Mouse (Mus musculus): ENCODE measurements around the gene Slc25a24. TPM values are rescaled to one million over a fixed set of nuclear protein-coding genes. Genes with fewer than 3 reads are reported as not detected.
A peak's percentile ranks its signal among the peaks of the same experiment; 100 is the strongest.

The Slc25a24 gene
- 46.9 and 49.5 TPM in 2 replicates for polyA plus RNA-seq (2015; fragmentation: Nextera tagmentation; extraction: Ambion mirVana)

DNA sequence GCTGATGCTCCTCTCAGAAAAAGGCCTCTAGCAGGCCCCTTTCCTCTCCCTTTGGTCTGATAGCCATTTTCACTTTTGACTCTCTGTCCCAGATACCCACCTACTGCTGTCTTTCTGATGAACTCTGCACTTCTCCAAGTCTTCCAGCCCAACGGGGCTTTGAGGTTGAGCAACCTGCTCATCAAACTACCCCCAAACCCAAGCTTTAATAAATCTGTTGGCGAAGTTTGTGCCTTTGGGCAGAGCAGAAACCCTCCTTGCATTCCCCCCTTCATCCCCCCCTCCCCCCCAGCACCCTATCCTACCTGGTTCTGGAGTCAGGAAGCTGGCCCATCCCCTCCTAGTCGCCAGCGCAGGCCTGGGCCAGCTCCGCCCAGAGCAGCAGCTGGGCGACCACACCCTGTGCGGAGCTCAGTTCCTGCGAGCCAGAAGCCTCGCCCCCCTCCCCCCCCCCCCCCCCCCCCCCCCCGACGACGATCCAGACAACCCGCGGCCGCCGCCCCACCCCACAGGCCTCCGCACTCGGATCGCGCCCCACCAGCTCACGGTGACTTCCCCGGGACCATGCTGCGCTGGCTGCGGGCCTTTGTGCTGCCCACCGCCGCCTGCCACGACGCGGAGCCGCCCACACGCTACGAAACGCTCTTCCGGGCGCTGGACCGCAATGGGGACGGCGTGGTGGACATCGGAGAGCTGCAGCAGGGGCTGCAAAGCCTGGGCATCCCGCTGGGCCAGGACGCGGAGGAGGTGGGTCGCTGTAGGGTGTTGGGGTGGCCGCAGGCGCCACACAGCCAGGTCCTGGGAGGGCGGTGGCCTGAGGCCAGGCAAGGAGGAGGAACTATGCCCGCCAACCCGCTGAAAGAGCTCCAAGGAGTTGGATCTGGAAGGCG lies at the start of gene Slc25a24:
Gene Slc25a24, plus strand, starts transcription at position 509 of the 890 bp plus-strand sequence.
- WGBS, result under 1% methylated on average over 43 of the region's 49 CpGs

DNA sequence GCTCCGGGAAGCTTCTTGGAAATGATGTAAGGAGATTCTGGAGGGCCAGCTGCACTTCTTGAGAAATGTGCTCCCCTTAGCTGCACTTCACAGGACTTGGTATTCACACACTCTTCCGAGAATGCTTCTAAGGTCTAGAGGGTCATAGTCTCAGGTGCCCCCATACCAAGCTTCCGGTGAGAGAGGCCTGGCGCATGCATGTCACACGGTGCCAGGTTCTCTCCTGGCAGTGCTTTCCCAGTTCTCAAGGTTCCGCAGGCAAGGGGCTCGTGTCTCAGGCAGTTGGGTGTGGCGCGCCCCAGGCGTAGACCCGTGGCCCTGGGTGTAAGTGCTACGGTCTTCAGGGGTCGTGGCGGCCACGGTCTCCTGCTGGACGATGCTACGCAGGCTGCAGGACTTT lies 42.8 kb upstream of the Slc25a24 start, which contains the start of gene Slc25a54:
Gene Slc25a54, plus strand, starts transcription at position 301 of the 400 bp plus-strand sequence.
- Histone ChIP-seq H3K4me1 (no peaks in the 10 kb centered on the region), H3K36me3 (no peaks in the 10 kb centered on the region), H3K4me2 (replicated peaks) (no peak within 1 kb of the TSS), H3K4me3 (replicated peaks) (no peak within 1 kb of the TSS), H3K27ac (replicated peaks) (no peak within 1 kb of the TSS), H3K9me3 (replicated peaks) (no peaks in the 10 kb centered on the region), H3K9ac (no peak within 1 kb of the TSS), H3K27me3 (no peaks in the 10 kb centered on the region)
- 93% methylated on average over 17 of the region's 17 CpGs for WGBS
- no peak for ATAC-seq (ENCODE audit: insufficient number of reproducible peaks, low FRiP score, low TSS enrichment, low read depth)

More for the DNA sequence above, at the start of gene Slc25a24:
- peaks cover 3% of the 10 kb centered on the region; the same call in 1 of the 2 replicates for H3K36me3 ChIP-seq
- ATAC-seq (ENCODE audit: insufficient number of reproducible peaks, low FRiP score, low TSS enrichment, low read depth), result peak; percentile 92
- peaks cover 22% of the 10 kb centered on the region for H3K4me1 ChIP-seq
- peak within 1 kb of the TSS; percentile 68 for H3K9ac ChIP-seq
- H3K27me3 ChIP-seq, result no peaks in the 10 kb centered on the region
- H3K4me3 ChIP-seq (replicated peaks), result peak within 1 kb of the TSS; percentile 66
- peak within 1 kb of the TSS; percentile 88 for H3K27ac ChIP-seq (replicated peaks)
- H3K4me2 ChIP-seq (replicated peaks), result peak within 1 kb of the TSS; percentile 57
- H3K9me3 ChIP-seq (replicated peaks), result no peaks in the 10 kb centered on the region

GRCm38 (mm10) chr3:109084418-109084817 lies 38.5 kb upstream of the Slc25a24 start:
- Histone ChIP-seq H3K27me3 (no peaks in the 10 kb centered on the region), H3K4me1 (no peaks in the 10 kb centered on the region), H3K4me2 (replicated peaks) (no peak overlapping the region), H3K9me3 (replicated peaks) (no peaks in the 10 kb centered on the region), H3K4me3 (replicated peaks) (no peak overlapping the region), H3K9ac (no peak overlapping the region), H3K27ac (replicated peaks) (no peak overlapping the region), H3K36me3 (no peaks in the 10 kb centered on the region)
- ATAC-seq (ENCODE audit: insufficient number of reproducible peaks, low FRiP score, low TSS enrichment, low read depth), result peak; percentile 29; the same call in 1 of the 2 replicates
- 85% methylated on average over 2 of the region's 2 CpGs for WGBS

DNA sequence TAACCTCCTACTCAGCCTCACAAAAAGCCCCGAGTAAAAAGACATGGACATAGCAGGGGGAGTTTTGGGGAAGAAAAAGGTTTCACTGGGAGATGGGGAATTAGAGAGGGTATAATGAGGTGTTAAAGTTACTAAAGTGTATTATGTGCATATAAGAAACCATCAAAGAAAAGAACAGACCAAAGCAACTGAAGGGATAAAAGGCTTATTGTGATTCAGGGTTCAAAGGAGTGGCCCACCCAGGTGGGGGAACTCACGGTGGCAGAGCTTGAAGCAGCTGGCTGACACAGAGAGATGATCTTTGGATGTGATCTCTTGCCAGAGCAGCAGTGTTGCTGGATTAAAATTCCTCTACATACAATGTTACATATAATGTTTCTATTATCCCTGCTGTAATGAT lies 34.5 kb upstream of the Slc25a24 start:
- no peak overlapping the region for H3K4me2 ChIP-seq (replicated peaks)
- WGBS, result 10% methylated on average over 2 of the region's 2 CpGs

GRCm38 (mm10) chr3:109104702-109105101 lies 18.2 kb upstream of the Slc25a24 start:
- no peaks in the 10 kb centered on the region for H3K9me3 ChIP-seq (replicated peaks)

More for the DNA sequence above, 34.5 kb upstream of the Slc25a24 start:
- Histone ChIP-seq H3K27me3 (no peaks in the 10 kb centered on the region), H3K27ac (replicated peaks) (no peak overlapping the region), H3K9me3 (replicated peaks) (no peaks in the 10 kb centered on the region), H3K4me1 (no peaks in the 10 kb centered on the region), H3K4me3 (replicated peaks) (no peak overlapping the region), H3K36me3 (no peaks in the 10 kb centered on the region), H3K9ac (no peak overlapping the region)
- no peak for ATAC-seq (ENCODE audit: insufficient number of reproducible peaks, low FRiP score, low TSS enrichment, low read depth)

DNA sequence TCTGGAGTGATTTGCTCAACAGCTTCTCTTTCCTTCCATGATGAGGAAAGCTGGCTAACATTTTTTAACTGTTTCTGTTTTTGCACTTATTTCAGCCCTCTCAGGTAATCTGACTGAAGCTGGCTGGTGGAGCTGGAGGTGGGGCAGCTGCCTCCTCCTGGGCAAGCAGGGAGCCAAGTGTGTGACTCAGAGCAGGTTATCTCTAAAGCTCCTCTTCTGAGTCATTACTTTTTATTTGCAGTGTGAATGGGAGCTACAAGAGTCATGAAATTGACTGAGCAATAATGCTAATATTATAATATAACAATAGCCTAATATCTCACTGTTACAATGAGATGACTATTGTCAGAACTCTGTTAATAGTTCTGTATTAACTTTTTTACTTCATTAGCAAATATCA lies 5.8 kb upstream of the Slc25a24 start:
- no peak overlapping the region for H3K4me3 ChIP-seq (replicated peaks)
- H3K27me3 ChIP-seq, result no peaks in the 10 kb centered on the region
- H3K9me3 ChIP-seq (replicated peaks), result no peaks in the 10 kb centered on the region
- no peak for ATAC-seq (ENCODE audit: insufficient number of reproducible peaks, low FRiP score, low TSS enrichment, low read depth)
- no peak overlapping the region for H3K9ac ChIP-seq
- no peak overlapping the region for H3K27ac ChIP-seq (replicated peaks)
- 0 out of 2 replicates have a peak, but pooled peaks cover under 1% of the 10 kb centered on the region for H3K4me1 ChIP-seq
- no peak overlapping the region for H3K4me2 ChIP-seq (replicated peaks)
- H3K36me3 ChIP-seq, result no peaks in the 10 kb centered on the region

More at GRCm38 (mm10) chr3:109104702-109105101, 18.2 kb upstream of the Slc25a24 start:
- peak; percentile 54; the same call in 1 of the 2 replicates for ATAC-seq (ENCODE audit: insufficient number of reproducible peaks, low FRiP score, low TSS enrichment, low read depth)
- Histone ChIP-seq H3K9ac (no peak overlapping the region), H3K27me3 (no peaks in the 10 kb centered on the region), H3K27ac (replicated peaks) (no peak overlapping the region), H3K4me2 (replicated peaks) (peak overlapping the region; percentile 8; the same call in 1 of the 2 replicates), H3K4me1 (no peaks in the 10 kb centered on the region), H3K36me3 (no peaks in the 10 kb centered on the region), H3K4me3 (replicated peaks) (no peak overlapping the region)
- WGBS, result 21% methylated on average over 8 of the region's 8 CpGs

- WGBS, result 83% methylated on average over 5 of the region's 5 CpGs
- no peak for ATAC-seq (ENCODE audit: insufficient number of reproducible peaks, low FRiP score, low TSS enrichment, low read depth)
- peaks cover 15% of the 10 kb centered on the region for H3K4me1 ChIP-seq
- no peak overlapping the region for H3K27ac ChIP-seq (replicated peaks)
- H3K27me3 ChIP-seq, result no peaks in the 10 kb centered on the region
- H3K9ac ChIP-seq, result no peak overlapping the region
- H3K4me3 ChIP-seq (replicated peaks), result no peak overlapping the region
- no peaks in the 10 kb centered on the region for H3K9me3 ChIP-seq (replicated peaks)
- H3K36me3 ChIP-seq, result no peaks in the 10 kb centered on the region
- H3K4me2 ChIP-seq (replicated peaks), result no peak overlapping the region
Measured at GRCm38 (mm10) chr3:109119562-109119961, 3.4 kb upstream of the Slc25a24 start.

DNA sequence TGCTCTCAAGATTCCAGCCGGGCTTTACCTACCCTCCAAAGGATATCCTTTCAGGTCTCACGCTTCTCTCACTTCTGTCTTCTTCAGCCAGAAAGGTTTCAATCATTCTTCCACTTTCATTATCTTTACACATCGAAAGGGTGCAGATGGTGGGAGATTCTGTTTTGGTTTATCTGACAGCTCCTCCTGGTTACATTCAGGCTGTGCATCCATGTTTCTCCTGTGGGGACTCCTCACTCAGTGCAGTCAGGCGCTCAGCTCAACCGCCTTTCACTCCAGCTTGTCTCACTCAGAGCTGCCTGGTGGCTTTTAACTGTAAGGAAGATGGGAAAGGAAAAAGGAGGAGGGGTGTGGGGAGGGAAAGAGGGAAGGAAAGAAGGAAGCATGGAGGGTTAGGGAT lies 3.0 kb upstream of the Slc25a24 start:
- no peaks in the 10 kb centered on the region for H3K9me3 ChIP-seq (replicated peaks)
- no peaks in the 10 kb centered on the region for H3K36me3 ChIP-seq
- H3K4me1 ChIP-seq, result peaks cover 15% of the 10 kb centered on the region
- H3K4me3 ChIP-seq (replicated peaks), result no peak overlapping the region
- H3K9ac ChIP-seq, result no peak overlapping the region
- no peak overlapping the region for H3K4me2 ChIP-seq (replicated peaks)
- WGBS, result 74% methylated on average over 5 of the region's 5 CpGs
- ATAC-seq (ENCODE audit: insufficient number of reproducible peaks, low FRiP score, low TSS enrichment, low read depth), result no peak
- no peaks in the 10 kb centered on the region for H3K27me3 ChIP-seq
- H3K27ac ChIP-seq (replicated peaks), result no peak overlapping the region

DNA sequence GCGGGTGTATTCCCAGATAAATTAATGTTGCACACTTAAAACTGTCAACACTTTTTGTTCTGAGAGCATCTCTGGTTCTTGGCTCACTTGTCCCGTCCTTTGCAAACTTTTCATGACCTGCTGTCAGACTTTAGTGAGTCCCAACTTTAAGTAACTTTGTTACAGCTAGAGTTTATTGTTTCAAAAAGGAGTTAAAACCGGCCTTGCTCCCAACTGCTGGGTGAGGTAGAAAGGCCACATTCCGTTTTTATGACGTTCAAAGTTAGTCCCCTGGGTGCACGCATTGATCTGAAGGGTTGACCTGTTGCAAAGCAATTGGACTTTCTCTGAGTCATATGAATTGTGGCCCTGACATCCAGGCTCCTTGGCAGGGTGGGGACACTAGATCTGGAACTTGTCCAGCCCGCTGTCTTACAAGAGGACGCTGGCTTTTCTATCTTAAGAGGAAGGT lies 607 bp downstream of the Slc25a24 start:
- Histone ChIP-seq H3K4me1 (peaks cover 22% of the 10 kb centered on the region), H3K4me3 (replicated peaks) (peak overlapping the region; percentile 66), H3K9me3 (replicated peaks) (no peaks in the 10 kb centered on the region), H3K36me3 (peaks cover 3% of the 10 kb centered on the region; the same call in 1 of the 2 replicates), H3K27ac (replicated peaks) (peak overlapping the region; percentile 88), H3K4me2 (replicated peaks) (peak overlapping the region; percentile 57), H3K9ac (peak overlapping the region; percentile 68), H3K27me3 (no peaks in the 10 kb centered on the region)
- ATAC-seq (ENCODE audit: insufficient number of reproducible peaks, low FRiP score, low TSS enrichment, low read depth), result no peak
- WGBS, result 7% methylated on average over 8 of the region's 8 CpGs

- WGBS, result 14% methylated on average over 4 of the region's 4 CpGs
- Histone ChIP-seq H3K27me3 (no peaks in the 10 kb centered on the region), H3K9ac (0 out of 2 replicates have a peak overlapping the region, but pooled peaks have one; percentile 68), H3K27ac (replicated peaks) (peak overlapping the region; percentile 88; the same call in 1 of the 2 replicates), H3K36me3 (peaks cover 3% of the 10 kb centered on the region; the same call in 1 of the 2 replicates), H3K4me2 (replicated peaks) (peak overlapping the region; percentile 57), H3K4me1 (peaks cover 22% of the 10 kb centered on the region), H3K9me3 (replicated peaks) (no peaks in the 10 kb centered on the region), H3K4me3 (replicated peaks) (peak overlapping the region; percentile 66)
- no peak for ATAC-seq (ENCODE audit: insufficient number of reproducible peaks, low FRiP score, low TSS enrichment, low read depth)
Measured at GRCm38 (mm10) chr3:109124091-109124490, 1.1 kb downstream of the Slc25a24 start.

- H3K36me3 ChIP-seq, result peaks cover 3% of the 10 kb centered on the region; the same call in 1 of the 2 replicates
- 76% methylated on average over 6 of the region's 6 CpGs for WGBS
- H3K27ac ChIP-seq (replicated peaks), result no peak overlapping the region
- no peaks in the 10 kb centered on the region for H3K27me3 ChIP-seq
- peaks cover 22% of the 10 kb centered on the region for H3K4me1 ChIP-seq
- H3K4me2 ChIP-seq (replicated peaks), result no peak overlapping the region
- H3K4me3 ChIP-seq (replicated peaks), result no peak overlapping the region
- H3K9me3 ChIP-seq (replicated peaks), result no peaks in the 10 kb centered on the region
- ATAC-seq (ENCODE audit: insufficient number of reproducible peaks, low FRiP score, low TSS enrichment, low read depth), result no peak
- no peak overlapping the region for H3K9ac ChIP-seq
Measured at GRCm38 (mm10) chr3:109125531-109125930, 2.6 kb downstream of the Slc25a24 start.
